Mouse (Mus musculus): ENCODE data around the gene Coro6.

GRCm38 (mm10) chr11:77463786-77464185 lies 1.6 kb downstream of the Coro6 start:
- TF ChIP-seq ZC3H11A (IDR thresholded peaks at IDR 0.05; ENCODE audit: borderline replicate concordance, low read depth, low read length) (no peak), ZNF384 (IDR thresholded peaks at IDR 0.05; ENCODE audit: low read depth, low read length) (no peak)

All from ES-E14 (cell line).